Mouse (Mus musculus) testis, adult 2 months (tissue): Measurements from ENCODE around the gene Grip1.

Experiments
- CTCF ChIP-seq: fragments of 200-500 bp; IDR thresholded peaks from 2 replicates; pipeline ENCODE4 v1.5.1; 2012; ENCODE audit warnings: low read depth, mild to moderate bottlenecking, inconsistent platforms, low read length, moderate library complexity; ENCODE audit not compliant: control insufficient read depth, insufficient read depth, insufficient replicate concordance
- POLR2A ChIP-seq: fragments of 200-500 bp; IDR thresholded peaks from 2 replicates; pipeline ENCODE4 v1.6.1; 2012; ENCODE audit warnings: low read depth, mild to moderate bottlenecking, inconsistent platforms, low read length, moderate library complexity; ENCODE audit not compliant: control insufficient read depth

DNA sequence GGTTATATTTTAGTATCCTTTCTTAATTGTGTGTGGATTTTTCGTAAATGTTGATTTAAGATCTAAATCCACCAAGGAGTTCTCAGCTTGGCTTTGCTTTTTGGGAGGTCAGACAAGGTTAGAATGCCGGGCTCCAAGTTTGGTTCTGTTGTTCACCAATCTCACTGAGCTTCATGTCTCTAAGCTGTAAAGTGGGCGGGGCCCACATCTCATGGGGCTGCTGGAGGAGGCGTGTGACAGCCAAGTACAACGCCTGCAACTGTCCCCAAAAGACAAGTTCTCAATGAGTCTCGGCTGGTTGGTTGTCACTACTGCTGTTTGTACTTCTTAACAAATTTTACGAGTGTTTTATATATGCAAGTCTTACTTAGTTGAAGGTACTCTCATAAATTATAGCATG lies 272.3 kb downstream of the Grip1 start:
- TF ChIP-seq POLR2A, result no peak
- no peak for TF ChIP-seq CTCF
